Mouse (Mus musculus) gastrocnemius, postnatal 36 days (tissue): ENCODE results near the gene AC141477.1. TPM values are rescaled to one million over a fixed set of nuclear protein-coding genes. Genes with fewer than 3 reads are reported as not detected.

Experiments
- DNase-seq, 2 experiments: peaks; one replicate each; pipeline ENCODE4 v3.0.0; 2022
- intact Hi-C: fragments of 180-260 bp; cut with DNase I; formaldehyde crosslinking; loops from one replicate; pipeline ENCODE4 v1.15.1; 2025
- long read RNA-seq, 2 experiments: library from polyadenylated mRNA; stranded (forward); transcript quantifications; one replicate each; pipeline ENCODE4 v2.0.0; 2021
- total RNA-seq, 2 experiments: library from RNA; stranded (reverse); gene quantifications; 2 replicates each; pipeline ENCODE4 v1.2.3; 2021

Gene AC141477.1
- total RNA-seq = not detected
- long read RNA-seq, experiment 1 = 0 reads
- long read RNA-seq, experiment 2 = 0 reads

DNA sequence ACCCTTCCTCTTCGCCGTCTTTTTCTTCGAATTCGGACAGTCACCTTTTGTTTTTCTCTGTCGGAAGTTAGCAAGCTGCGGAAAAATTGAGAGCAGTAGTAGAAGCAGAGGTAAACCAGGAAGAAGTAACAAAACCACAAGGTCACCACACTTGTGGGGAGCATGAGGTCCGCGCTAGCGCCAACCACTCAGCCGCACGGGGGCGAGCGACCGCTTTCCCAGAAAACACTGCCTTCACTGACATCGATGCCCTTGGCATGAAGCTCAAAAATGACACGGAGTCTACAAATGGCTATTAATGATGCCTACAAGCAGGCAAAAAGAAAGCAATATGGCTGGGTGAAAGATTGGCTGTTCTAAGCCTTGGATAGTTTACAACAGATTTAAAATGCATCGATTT lies at the start of gene AC141477.1:
Gene AC141477.1 (minus strand): TSS at position 164 of the 400 bp plus-strand sequence.
- intact Hi-C loops = no loop called here
- DNase-seq = no peak

DNA sequence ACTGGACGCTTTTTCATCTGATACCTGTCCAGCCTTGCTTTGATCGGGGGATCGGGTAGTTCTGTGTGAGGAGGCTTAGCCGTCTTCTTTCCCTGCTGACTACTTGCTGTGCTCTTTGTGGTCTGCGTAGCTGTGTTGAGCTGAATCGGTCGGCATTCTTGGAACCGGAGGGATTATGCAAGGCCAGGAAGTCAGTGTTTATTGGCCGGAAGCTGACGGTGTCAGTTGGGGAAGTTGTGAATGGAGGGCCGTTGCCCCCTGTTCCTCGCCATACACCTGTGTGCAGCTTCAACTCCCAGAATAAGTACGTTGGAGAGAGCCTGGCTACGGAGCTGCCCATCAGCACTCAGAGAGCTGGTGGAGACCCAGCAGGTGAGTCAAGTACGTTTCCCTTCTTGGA lies 49.0 kb upstream of the AC141477.1 start:
- DNase-seq = no peak
- intact Hi-C loops = loop anchor here (5.0 kb wide), 1 partner anchor 118 kb away; no protein-coding TSS in a partner anchor

DNA sequence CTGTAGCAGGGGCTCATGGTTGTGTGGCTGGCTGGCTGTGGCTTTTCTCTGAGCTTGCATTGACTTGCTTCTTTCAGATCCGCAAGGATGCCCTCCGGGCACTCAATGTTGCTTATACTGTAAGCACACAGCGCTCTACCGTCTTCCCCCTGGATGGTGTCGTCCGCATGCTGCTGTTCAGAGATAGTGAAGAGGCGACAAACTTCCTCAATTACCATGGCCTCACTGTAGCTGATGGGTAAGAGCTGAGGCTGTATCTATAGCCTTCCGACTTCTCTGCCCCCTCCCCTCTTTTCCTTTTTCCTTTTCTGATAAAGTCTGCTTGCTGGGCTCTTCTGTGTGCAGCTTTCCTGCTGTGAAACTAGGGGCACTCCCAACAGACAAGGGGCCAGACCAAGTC lies 48.0 kb upstream of the AC141477.1 start:
- DNase-seq = no peak
- intact Hi-C loops = loop anchor here (5.0 kb wide), 1 partner anchor 119 kb away; no protein-coding TSS in a partner anchor

DNA sequence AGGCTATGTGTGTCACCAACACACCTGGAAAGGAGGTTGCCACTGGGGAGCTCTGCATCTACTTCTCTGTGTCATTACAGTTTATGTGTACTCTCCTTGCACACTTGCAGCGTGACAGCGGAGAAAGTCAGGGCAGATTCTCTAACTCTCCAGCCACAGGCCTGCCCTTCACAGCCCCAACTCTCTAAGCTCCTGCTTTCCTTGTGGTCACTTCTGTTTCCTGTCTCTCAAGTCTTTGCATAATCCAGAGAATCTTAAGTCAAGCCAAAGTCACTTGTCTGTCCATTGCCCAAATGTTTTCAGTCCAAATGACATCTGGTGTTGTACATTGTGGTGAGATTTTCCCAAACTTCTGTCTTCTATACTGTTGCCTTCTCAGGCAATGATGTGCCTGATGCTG lies 46.1 kb upstream of the AC141477.1 start:
- intact Hi-C loops = loop anchor here (5.0 kb wide), 1 partner anchor 121 kb away; no protein-coding TSS in a partner anchor
- no peak for DNase-seq

DNA sequence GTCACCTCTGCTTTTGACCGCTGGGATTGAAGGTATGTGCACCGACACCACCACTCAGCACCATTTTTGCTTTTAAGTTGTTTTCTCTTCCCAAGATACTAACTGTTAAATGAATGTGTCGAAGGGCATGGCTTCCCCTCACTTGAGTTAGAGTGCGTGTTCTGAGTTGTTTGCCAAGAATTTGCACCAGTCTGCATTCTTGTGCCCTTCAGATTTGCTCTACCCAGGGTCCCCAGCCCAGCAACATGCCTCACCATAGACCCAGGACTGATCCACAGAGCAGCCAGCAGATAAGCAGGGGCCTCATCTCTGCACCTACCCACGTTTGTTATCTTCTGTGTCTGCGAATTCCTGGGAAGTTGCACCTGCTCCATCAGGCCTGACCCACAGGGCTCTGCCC lies 41.2 kb upstream of the AC141477.1 start:
- intact Hi-C loops = no loop called here

DNA sequence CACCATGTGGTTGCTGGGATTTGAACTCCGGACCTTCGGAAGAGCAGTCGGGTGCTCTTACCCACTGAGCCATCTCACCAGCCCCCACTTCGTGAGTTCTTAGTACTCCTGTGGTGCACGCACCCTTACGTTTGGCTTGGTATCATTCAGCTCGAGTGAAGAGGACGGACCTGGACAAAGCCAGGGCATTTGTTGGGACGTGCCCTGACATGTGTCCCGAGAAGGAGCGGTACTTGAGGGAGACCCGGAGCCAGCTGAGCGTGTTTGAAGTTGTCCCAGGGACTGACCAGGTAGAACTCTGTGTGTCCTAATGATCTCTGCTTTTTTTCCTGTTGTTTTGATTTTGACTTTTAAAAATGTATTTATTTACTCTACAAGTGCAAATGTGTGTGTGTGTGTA lies 40.6 kb upstream of the AC141477.1 start:
- intact Hi-C loops = no loop called here
- DNase-seq = no peak

More for the DNA sequence above, 41.2 kb upstream of the AC141477.1 start:
- DNase-seq = no peak

DNA sequence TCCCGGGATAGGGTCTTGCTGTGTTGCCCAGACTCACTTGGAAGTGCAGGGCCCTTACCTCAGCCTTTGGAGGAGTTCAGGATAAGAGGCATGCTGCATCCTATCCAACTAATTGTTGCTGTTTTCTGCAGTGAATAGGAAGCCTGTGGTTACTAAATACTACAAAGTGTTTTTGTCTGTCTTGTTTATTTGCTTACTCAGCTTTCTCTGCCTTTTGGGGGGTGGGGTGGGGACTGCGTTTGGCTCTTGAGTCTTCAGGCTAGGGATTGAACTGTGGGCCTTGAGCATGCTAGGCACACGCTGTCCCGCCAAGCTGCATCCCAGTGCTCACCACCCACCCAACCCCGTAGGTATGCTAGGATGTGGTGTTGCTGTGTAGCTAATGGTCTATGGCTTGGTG lies 33.5 kb upstream of the AC141477.1 start:
- DNase-seq = no peak
- intact Hi-C loops = no loop called here

DNA sequence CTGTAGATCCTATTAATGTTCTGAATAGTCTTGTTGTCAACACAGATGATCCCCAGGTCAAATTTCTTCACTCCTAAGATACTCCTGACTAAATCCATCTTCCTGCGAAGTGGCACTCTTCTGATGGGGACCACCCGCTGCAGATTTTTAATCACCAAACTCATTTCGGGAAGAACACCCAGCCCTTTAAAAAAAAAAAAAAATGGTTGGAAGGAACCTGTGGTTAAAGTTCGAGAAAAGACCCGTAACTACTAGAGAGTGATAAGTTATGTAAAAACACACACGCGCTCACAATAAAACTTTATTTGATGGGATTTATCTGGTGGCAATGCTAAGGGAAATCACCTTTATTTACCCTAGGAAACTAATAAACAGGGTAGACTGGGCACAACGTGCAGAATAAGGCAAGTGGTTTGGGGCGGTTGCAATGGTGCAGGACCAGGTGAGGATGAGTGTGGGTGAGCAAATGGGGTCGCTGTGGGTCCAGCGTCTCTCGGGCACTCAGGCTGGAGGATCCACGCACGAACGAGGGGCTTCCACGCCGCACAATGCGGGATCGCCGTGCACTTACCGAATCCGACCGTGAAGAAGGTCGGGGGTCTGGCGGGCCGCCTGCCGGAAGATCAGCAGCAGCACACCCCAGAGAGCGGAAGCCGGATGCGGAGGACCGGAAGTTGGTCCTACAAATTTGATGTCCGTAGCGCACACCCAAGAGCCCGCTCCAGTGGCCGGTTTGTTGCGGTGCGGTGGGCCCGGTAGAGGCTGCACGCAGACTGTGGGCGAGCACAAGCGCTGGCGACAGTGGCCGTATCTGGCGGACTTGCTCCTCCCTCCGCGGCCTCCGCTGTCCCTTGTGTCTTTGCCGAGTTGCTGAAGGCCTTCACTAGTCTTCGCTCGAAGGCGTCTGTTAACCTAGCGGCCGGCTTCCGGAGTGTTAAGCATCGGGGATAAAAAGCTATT lies 28.2 kb upstream of the AC141477.1 start, which contains the start of the genes Mcm3ap and Ybey:
Gene Mcm3ap (plus strand): TSS at position 725 of the 960 bp plus-strand sequence.
Gene Ybey (minus strand): TSS at position 912 of the 960 bp plus-strand sequence.
- peak; percentile 82 to 87 for DNase-seq
- intact Hi-C loops = loop anchor here (5.0 kb wide), 1 partner anchor 154 kb away; the partner anchor contains the start of gene Col6a2

DNA sequence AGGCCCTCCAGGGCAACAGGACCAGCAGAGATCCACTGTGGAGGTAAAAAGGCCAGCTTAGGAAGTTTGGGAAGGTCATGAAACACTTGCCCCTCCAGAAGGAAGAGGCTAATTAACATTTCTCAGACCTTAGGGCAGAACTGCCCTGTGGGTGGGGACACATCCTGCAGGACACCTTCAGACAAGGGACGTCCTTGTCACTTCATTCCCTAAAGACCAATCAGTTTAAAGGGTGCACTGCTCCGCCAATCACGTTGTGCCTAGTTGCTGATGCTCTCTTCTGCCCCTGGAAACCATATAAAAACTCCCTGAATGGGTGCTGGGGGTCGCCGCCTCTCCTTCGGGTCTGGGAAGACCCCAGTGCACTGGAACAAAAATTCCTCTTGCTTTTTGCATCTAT lies 22.5 kb upstream of the AC141477.1 start:
- intact Hi-C loops = no loop called here

DNA sequence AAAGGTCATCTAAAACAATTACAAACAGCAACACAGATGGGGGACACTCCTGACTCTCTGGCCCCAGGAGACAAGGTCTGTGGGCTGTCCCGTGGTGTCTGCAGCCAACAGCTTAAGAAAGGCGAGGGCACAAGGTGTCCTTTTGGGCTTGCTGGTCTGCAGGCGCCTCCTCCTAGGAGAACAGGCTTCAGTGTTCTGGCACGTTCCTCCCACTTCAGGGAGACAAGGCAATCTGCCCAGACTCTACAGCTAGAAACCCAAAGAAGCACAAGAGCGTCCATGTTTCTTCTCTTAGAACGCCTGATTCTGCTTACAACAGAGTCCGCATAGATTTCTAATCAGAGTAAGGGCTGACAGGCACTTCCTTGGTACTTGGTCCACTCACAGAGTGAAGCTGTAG lies 22.1 kb upstream of the AC141477.1 start:
- intact Hi-C loops = no loop called here
- DNase-seq = no peak

More for the DNA sequence above, 22.5 kb upstream of the AC141477.1 start:
- no peak for DNase-seq

DNA sequence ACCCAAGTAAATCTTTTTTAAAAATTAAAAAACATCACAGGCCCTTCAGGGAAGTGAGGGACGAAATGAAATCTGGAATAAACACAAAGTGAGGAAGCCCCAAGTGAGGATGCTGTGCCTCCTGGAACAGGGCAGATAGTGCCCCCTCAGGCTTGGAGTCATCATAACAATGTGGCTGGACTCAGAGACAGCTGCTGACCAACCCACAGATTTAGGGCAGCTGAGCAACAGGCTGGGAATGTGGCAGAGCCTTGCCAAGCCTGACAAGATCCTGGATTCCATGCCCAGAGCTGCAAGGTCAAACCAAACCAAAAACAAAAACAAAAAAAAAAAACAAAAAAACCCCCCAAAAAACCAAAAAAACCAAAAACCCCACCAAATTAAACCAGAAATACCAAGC lies 21.0 kb upstream of the AC141477.1 start:
- intact Hi-C loops = no loop called here
- no peak for DNase-seq

DNA sequence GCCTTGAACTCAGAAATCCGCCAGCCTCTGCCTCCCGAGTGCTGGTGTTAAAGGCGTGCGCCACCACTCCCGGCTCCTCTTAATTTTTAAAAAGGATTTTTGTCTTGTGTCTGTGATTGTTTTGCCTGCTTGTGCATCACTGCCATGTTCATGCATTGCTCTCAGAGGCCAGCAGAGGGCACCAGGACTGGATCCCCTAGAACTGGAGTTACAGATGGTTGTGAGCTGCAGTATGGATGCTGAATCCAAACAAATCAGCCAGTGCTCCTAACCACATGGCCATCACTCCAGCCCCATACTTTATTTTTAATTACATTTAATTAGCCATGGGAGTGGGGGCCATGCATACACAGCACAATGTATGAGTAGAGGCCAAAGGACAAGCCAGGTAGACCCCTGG lies 15.0 kb upstream of the AC141477.1 start:
- DNase-seq = peak in 1 of 2 experiments; percentile 24

DNA sequence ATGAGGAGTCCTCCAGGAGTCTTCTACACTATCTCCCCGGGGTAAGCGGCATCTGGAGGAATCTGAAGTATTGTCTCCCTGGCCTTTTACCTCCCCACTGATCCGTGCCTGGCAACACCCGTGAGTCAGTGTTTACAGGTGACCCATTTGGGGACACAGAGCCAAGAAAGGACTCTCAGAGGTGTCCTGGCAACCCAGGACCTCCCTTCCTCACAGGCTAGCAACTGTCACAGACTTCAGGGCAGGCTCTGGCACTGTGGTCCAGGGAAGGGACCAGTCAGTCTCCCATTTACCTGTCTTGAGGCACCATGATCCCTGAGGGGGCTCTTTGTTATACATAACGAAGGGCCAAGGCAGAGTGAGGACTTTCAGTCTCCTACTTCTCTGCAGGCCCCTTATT lies 8.6 kb upstream of the AC141477.1 start, which contains the start of gene 2610028H24Rik:
Gene 2610028H24Rik (plus strand): TSS at position 231 of the 400 bp plus-strand sequence.
- DNase-seq = no peak
- intact Hi-C loops = no loop called here

More for the DNA sequence above, 15.0 kb upstream of the AC141477.1 start:
- intact Hi-C loops = loop anchor here (5.0 kb wide), 1 partner anchor 282 kb away; no protein-coding TSS in a partner anchor

DNA sequence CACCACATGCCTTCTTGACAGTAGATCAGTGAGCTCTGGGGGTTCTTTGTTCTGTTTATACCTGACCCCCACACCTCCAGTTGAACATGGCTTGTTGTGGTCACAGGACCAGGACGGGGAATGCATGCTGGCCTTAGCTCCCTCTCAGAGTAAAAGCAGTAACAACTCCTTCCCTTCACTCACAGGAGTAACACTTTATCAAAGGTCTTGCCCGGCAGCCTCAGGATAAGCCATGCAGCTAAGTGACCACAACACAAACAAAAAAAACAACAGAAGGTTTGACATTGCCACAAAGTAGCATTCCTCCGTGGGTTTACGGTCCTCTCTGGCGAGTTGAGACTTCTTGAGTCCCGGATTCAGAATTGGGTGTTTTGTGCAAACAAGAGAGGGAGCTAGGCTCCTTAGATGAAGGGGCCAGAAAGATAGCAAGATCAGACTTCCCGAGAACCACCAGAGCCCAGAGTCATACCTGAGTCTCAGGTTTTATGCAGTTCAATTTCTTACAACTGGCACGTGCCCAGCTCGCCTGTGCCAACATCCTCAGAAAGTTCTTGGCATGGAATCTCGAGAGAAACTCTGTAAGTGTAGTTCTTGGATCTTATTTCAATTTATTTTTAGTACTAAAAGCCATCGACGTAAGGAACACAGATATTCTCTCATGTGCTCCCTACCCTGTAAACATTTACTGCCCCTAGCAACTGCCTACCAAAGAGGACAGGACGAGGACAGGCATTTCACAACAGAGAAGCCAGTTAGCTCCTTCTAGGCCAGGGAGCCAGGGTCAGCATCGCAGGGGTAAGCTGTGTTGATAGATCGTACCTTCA lies 7.4 kb upstream of the AC141477.1 start:
- intact Hi-C loops = no loop called here
- DNase-seq = peak in 1 of 2 experiments; percentile 26

DNA sequence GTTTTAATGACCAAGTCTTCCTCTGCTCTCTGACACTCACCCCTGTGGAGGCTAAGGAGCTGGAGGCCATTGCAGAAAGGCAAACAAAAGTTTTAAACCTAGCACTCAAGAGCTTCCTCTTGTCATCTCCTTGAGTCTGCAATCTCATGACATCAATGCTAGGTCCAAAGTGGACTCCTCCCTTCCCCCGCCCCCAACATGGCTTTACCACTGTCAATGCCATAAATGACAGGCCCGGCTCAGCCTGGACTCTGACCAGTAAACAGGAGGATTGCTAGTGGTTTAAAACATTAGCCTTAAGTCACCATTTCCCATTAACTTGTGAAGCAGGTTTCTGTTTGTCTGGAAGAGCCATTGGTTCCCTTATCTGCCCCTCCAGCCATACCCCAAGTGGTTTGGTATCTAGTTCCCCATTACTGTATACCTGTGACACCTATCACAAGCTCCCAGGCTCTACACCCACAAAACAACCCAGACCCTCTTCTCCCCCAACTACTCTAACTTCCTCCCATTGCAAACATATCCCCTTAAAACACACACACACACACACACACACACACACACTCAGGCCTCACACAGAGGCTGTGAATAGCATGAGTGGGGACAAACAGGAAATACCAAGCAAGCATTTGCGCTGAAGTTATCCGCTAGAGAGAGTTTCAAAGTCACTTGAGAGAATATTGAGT lies 5.9 kb upstream of the AC141477.1 start:
- DNase-seq = no peak
- intact Hi-C loops = no loop called here

DNA sequence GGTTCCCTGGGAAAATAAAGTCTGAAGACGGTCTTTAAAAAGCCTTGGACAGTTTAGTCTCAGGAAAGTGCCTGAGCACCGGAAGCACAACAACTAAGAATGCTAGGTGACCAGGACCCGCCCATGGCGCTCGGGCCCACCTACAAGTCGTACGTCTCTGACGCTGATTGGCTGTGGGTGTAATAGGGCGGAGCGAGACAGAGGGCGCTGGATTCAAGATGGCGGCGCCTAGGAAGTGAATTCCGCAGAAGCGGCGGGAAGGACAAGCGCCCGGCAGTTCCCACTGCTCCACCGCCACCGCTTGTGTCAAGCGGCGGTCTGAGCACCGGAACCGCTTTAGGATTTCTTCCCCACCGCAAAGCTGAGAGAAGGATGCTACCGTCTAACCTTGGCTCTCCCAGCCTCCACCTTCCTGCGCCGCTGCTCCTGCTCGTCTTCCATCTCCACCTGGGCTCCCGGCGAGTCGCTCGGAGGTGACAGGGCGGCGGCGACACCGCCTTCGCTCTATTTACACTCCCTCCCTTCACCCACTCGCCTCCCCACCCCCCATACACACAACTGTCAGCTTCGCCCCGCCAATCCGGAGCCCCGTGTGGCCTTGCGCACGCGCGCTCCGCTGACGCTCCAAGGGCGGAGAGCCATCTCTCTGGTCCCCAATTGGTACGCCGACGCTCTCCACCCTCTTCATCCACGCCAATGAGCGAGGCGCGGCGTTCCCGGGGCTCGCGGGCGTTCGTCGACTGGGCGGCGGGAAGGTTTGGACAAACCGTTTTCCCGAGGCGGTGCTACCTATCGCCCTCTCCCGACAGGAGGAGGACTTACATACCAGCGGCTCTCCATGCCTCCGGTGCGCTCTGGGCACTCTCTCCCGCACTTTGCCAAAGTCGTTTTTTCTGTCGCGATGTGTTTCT lies 2.2 kb upstream of the AC141477.1 start, which contains the start of gene Pcnt:
Gene Pcnt (minus strand): TSS at position 609 of the 911 bp plus-strand sequence.
- DNase-seq = peak; percentile 96 to 98
- intact Hi-C loops = no loop called here

DNA sequence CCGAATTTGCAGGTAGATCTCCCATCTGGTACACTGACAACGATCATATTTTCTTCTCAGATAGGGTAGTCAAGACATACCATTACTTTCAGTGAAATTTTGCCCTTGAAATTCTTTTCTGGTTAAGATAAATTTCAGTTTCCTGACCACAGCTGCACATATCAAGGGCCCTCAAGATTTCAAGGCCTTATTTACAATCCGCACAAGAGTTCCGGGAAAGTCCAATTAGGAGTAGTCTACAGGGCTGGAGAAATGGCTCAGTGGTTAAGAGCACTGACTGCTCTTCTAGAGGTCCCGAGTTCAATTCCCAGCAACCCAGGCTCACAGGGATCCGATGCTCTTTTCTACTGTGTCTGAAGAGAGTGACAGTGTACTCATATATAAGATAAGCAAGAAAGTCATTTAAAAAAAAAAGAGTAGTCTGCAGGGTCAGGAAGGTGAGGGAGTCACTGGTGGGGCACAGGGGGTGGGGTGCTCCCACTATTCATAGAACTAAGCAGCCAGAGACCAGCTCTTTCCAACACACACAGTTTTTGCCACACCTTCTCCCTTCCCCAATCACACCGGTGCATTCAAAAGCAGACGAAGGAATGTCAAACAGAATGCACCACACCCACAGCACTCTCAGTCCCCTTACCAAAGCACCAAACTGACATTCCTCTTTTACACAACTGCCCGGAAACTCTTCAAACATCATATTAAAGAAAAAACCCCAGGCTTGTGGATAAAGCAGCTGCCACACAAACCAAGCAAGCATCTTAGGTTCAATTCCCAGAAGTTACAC lies 945 bp downstream of the AC141477.1 start:
- no peak for DNase-seq
- intact Hi-C loops = no loop called here

DNA sequence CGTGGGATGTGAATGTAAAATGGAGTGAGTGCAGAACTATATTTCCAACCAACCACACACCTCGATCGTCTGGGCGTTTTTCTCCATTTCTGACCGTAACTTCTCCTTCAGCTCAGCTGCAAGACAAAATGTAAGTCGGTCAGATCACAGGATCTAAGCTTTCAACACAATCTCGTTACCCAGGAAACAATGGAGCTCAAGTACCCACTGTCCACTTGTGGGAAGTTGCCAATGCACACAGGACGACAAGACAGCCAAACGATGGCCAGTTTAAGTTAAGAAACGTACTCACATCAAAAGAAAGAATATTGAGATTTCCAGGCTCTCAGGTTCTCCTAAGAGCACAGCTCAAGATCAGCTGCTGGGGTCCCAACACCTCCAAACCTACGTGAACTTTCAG lies 6.3 kb downstream of the AC141477.1 start:
- intact Hi-C loops = no loop called here
- DNase-seq = no peak
